Mouse (Mus musculus) urinary bladder, postnatal 36 days (tissue): ENCODE data around the gene Fchsd2.

ENCODE experiments used
- DNase-seq, 2 experiments: peaks; one replicate each; pipeline ENCODE4 v3.0.0; 2022; ENCODE audit warnings: low spot score in 2 of 2, mixed read lengths in 1 of 2

Fchsd2 gene

GRCm38 (mm10) chr7:101092618-101093017 is at the start of gene Fchsd2:
Gene Fchsd2, plus strand, starts transcription at chr7:101092863.
- no peak for DNase-seq

- no peak for DNase-seq
Measured at GRCm38 (mm10) chr7:101043846-101044541, 48.7 kb upstream of the Fchsd2 start.

GRCm38 (mm10) chr7:101048247-101048646 is 44.4 kb upstream of the Fchsd2 start:
- no peak for DNase-seq

- DNase-seq, result no peak
Measured at GRCm38 (mm10) chr7:101049326-101050087, 43.2 kb upstream of the Fchsd2 start.

- DNase-seq, result no peak
Measured at GRCm38 (mm10) chr7:101050724-101051550, 41.7 kb upstream of the Fchsd2 start.

GRCm38 (mm10) chr7:101051551-101052221 is 41.0 kb upstream of the Fchsd2 start:
- peak; percentile 48 to 51 for DNase-seq

- DNase-seq, result no peak
Measured at GRCm38 (mm10) chr7:101053136-101053535, 39.5 kb upstream of the Fchsd2 start.

GRCm38 (mm10) chr7:101057309-101057708 is 35.4 kb upstream of the Fchsd2 start:
- no peak for DNase-seq

- DNase-seq, result no peak
Measured at GRCm38 (mm10) chr7:101059188-101059587, 33.5 kb upstream of the Fchsd2 start.

GRCm38 (mm10) chr7:101060476-101060875 is 32.2 kb upstream of the Fchsd2 start:
- no peak for DNase-seq

GRCm38 (mm10) chr7:101061381-101061780 is 31.3 kb upstream of the Fchsd2 start:
- peak; percentile 81 to 84 for DNase-seq

GRCm38 (mm10) chr7:101062246-101062645 is 30.4 kb upstream of the Fchsd2 start:
- DNase-seq, result peak; percentile 38 to 47

GRCm38 (mm10) chr7:101063523-101063922 is 29.1 kb upstream of the Fchsd2 start:
- DNase-seq, result no peak

- DNase-seq, result no peak
Measured at GRCm38 (mm10) chr7:101064697-101065688, 27.7 kb upstream of the Fchsd2 start.

- no peak for DNase-seq
Measured at GRCm38 (mm10) chr7:101066009-101066408, 26.7 kb upstream of the Fchsd2 start.

- no peak for DNase-seq
Measured at GRCm38 (mm10) chr7:101066650-101067346, 25.9 kb upstream of the Fchsd2 start.

GRCm38 (mm10) chr7:101067521-101067920 is 25.1 kb upstream of the Fchsd2 start:
- DNase-seq, result no peak

GRCm38 (mm10) chr7:101069271-101069670 is 23.4 kb upstream of the Fchsd2 start:
- no peak for DNase-seq

- DNase-seq, result no peak
Measured at GRCm38 (mm10) chr7:101070406-101070805, 22.3 kb upstream of the Fchsd2 start.

GRCm38 (mm10) chr7:101071020-101071419 is 21.6 kb upstream of the Fchsd2 start:
- no peak for DNase-seq
